In genomic region chrX:70184427-70185090, GRCm38 (mm10) we compare ENCODE assay signal across 18 mouse cellular contexts.
DNase-seq lines count a peak whose midpoint lies in the region; ATAC-seq and TF ChIP-seq lines count a peak whose summit lies in the region.
"Had no signal": no experiment of that assay in that cellular context is flagged by ENCODE, and none has a peak within 500 bp of the region (broad histone marks: within the 10 kb centered on the region; RNA-seq: fewer than 3 reads in every experiment).

No protein-coding gene starts in this region.

- H3K9me3 ChIP-seq in lung, embryonic 14.5 days (ENCODE audit: low read depth, low read length): no peaks in the 10 kb centered on the region
- no peaks in the 10 kb centered on the region for H3K9me3 ChIP-seq in stomach, postnatal 0 days (ENCODE audit: control insufficient read depth, low read length)
- H3K9me3 ChIP-seq in hindbrain, embryonic 14.5 days (ENCODE audit: control insufficient read depth, low read length): no peaks in the 10 kb centered on the region
- H3K9me3 ChIP-seq: embryonic facial prominence, embryonic 12.5 days; heart, embryonic 13.5 days; limb, embryonic 13.5 days had no signal

- no peak for TF ChIP-seq EP300 in stomach, postnatal 0 days (optimal IDR thresholded peaks at IDR 0.05)

- H3K4me3 ChIP-seq in lung, adult 2 months (replicated peaks; ENCODE audit: extremely low read depth, low read depth, low read length): no peak overlapping the region
- H3K4me3 ChIP-seq in brown adipose tissue, adult 24 weeks (ENCODE audit: insufficient read depth, low read depth, low read length): no peak overlapping the region
- H3K4me3 ChIP-seq in lung, embryonic 14.5 days (ENCODE audit: low read depth, low read length): no peak overlapping the region
- no peak overlapping the region for H3K4me3 ChIP-seq in stomach, postnatal 0 days (ENCODE audit: low read depth, low read length)
- H3K4me3 ChIP-seq in hindbrain, embryonic 14.5 days (replicated peaks; ENCODE audit: low read length): no peak overlapping the region
- H3K4me3 ChIP-seq: embryonic facial prominence, embryonic 12.5 days; heart, embryonic 13.5 days; limb, embryonic 13.5 days had no signal

- H3K27me3 ChIP-seq in lung, embryonic 14.5 days (ENCODE audit: insufficient read depth, low read length): no peaks in the 10 kb centered on the region
- H3K27me3 ChIP-seq in stomach, postnatal 0 days (ENCODE audit: control insufficient read depth, insufficient read depth, low read length): no peaks in the 10 kb centered on the region
- no peaks in the 10 kb centered on the region for H3K27me3 ChIP-seq in hindbrain, embryonic 14.5 days (ENCODE audit: control insufficient read depth, insufficient read depth, low read length)
- H3K27me3 ChIP-seq: embryonic facial prominence, embryonic 12.5 days; heart, embryonic 13.5 days; limb, embryonic 13.5 days had no signal

- 66% methylated on average over 1 of the region's 1 CpGs for WGBS in lung, adult 2 months
- 45% methylated on average over 1 of the region's 1 CpGs for WGBS in lung, embryonic 14.5 days
- WGBS in stomach, postnatal 0 days: 32% methylated on average over 1 of the region's 1 CpGs
- WGBS in hindbrain, embryonic 14.5 days: 68% methylated on average over 1 of the region's 1 CpGs

- no peak overlapping the region for H3K9ac ChIP-seq in lung, embryonic 14.5 days
- H3K9ac ChIP-seq in stomach, postnatal 0 days (ENCODE audit: low read length): no peak overlapping the region
- H3K9ac ChIP-seq in hindbrain, embryonic 14.5 days: no peak overlapping the region
- H3K9ac ChIP-seq: embryonic facial prominence, embryonic 12.5 days; heart, embryonic 13.5 days; limb, embryonic 13.5 days; liver, embryonic 14.5 days had no signal

- H3K4me1 ChIP-seq in lung, adult 2 months (ENCODE audit: control insufficient read depth, insufficient read depth, low read length): no peaks in the 10 kb centered on the region
- no peaks in the 10 kb centered on the region for H3K4me1 ChIP-seq in brown adipose tissue, adult 24 weeks (ENCODE audit: control insufficient read depth, insufficient read depth, insufficient read length, low read length)
- H3K4me1 ChIP-seq in lung, embryonic 14.5 days (ENCODE audit: insufficient read depth): no peaks in the 10 kb centered on the region
- H3K4me1 ChIP-seq in stomach, postnatal 0 days (replicated peaks; ENCODE audit: control insufficient read depth, insufficient read depth): no peaks in the 10 kb centered on the region
- no peaks in the 10 kb centered on the region for H3K4me1 ChIP-seq in hindbrain, embryonic 14.5 days (replicated peaks; ENCODE audit: control insufficient read depth, insufficient read depth, low read length)
- H3K4me1 ChIP-seq: embryonic facial prominence, embryonic 12.5 days; heart, embryonic 13.5 days; limb, embryonic 13.5 days had no signal

- H3K36me3 ChIP-seq in lung, embryonic 14.5 days (ENCODE audit: insufficient read depth): no peaks in the 10 kb centered on the region
- no peaks in the 10 kb centered on the region for H3K36me3 ChIP-seq in stomach, postnatal 0 days (ENCODE audit: control insufficient read depth, insufficient read depth, low read length)
- no peaks in the 10 kb centered on the region for H3K36me3 ChIP-seq in hindbrain, embryonic 14.5 days (replicated peaks; ENCODE audit: control insufficient read depth, insufficient read depth)
- H3K36me3 ChIP-seq: embryonic facial prominence, embryonic 12.5 days; heart, embryonic 13.5 days; limb, embryonic 13.5 days had no signal

- no peak for TF ChIP-seq CTCF in lung, adult 2 months (IDR thresholded peaks at IDR 0.05; ENCODE audit: insufficient read depth, low read length)
- no peak for TF ChIP-seq CTCF in lung, embryonic 14.5 days (IDR thresholded peaks at IDR 0.05; ENCODE audit: low read depth)
- no peak for TF ChIP-seq CTCF in stomach, postnatal 0 days (IDR thresholded peaks at IDR 0.05; ENCODE audit: low read depth)

- peak overlapping the region; percentile 11; the same call in 1 of the 2 replicates for H3K27ac ChIP-seq in brown adipose tissue, adult 24 weeks (replicated peaks; ENCODE audit: low read depth, low read length)
- H3K27ac ChIP-seq in lung, embryonic 14.5 days (ENCODE audit: low read depth): no peak overlapping the region
- H3K27ac ChIP-seq in stomach, postnatal 0 days (replicated peaks): no peak overlapping the region
- H3K27ac ChIP-seq in hindbrain, embryonic 14.5 days: no peak overlapping the region
- H3K27ac ChIP-seq: embryonic facial prominence, embryonic 12.5 days; heart, embryonic 13.5 days; limb, embryonic 13.5 days; liver, embryonic 14.5 days had no signal

- H3K4me2 ChIP-seq in lung, embryonic 14.5 days: no peak overlapping the region
- no peak overlapping the region for H3K4me2 ChIP-seq in stomach, postnatal 0 days (replicated peaks; ENCODE audit: low read depth)
- no peak overlapping the region for H3K4me2 ChIP-seq in hindbrain, embryonic 14.5 days (replicated peaks)
- H3K4me2 ChIP-seq: embryonic facial prominence, embryonic 12.5 days; heart, embryonic 13.5 days; limb, embryonic 13.5 days had no signal

- peak; percentile 60; the same call in 1 of the 2 replicates for ATAC-seq in lung, embryonic 14.5 days (ENCODE audit: insufficient read depth)
- peak; percentile 83 for ATAC-seq in stomach, postnatal 0 days (ENCODE audit: low FRiP score, low TSS enrichment)
- no peak for ATAC-seq in hindbrain, embryonic 14.5 days (ENCODE audit: low FRiP score)
- ATAC-seq: forebrain, embryonic 16.5 days had no signal

- TF ChIP-seq POLR2A in lung, adult 2 months (IDR thresholded peaks at IDR 0.05; ENCODE audit: borderline replicate concordance, extremely low read depth, low read depth, low read length): no peak

- peak; percentile 5 for DNase-seq in lung, adult 2 months
- no peak for DNase-seq in lung, postnatal 14 days
- peak; percentile 0 for DNase-seq in lung, embryonic 14.5 days
- DNase-seq in stomach, postnatal 0 days (ENCODE audit: low spot score): peak; percentile 14
- no peak for DNase-seq in layer of hippocampus, adult 11-12 months (ENCODE audit: low spot score)
- DNase-seq in hindbrain, embryonic 14.5 days (ENCODE audit: low spot score): no peak
- no peak for DNase-seq in left cerebral cortex, adult 11 months (ENCODE audit: low spot score)
- DNase-seq: adrenal gland, postnatal 10 days; cerebellum, adult 18-20 months; heart, adult 11 months; heart, postnatal 4 days; thymus, postnatal 36 days had no signal

Comparison
In these comparisons a context has a peak if more than half of its experiments do, and no peak if none do; other contexts are left out.
1. DNase-seq: peak in lung, adult 2 months (single experiment), lung, embryonic 14.5 days (single experiment) and stomach, postnatal 0 days (single experiment); none in lung, postnatal 14 days (single experiment), layer of hippocampus, adult 11-12 months (single experiment), hindbrain, embryonic 14.5 days (single experiment) and left cerebral cortex, adult 11 months (single experiment).